Mouse (Mus musculus): Measurements from ENCODE around the gene Zp1.

The Zp1 gene

DNA sequence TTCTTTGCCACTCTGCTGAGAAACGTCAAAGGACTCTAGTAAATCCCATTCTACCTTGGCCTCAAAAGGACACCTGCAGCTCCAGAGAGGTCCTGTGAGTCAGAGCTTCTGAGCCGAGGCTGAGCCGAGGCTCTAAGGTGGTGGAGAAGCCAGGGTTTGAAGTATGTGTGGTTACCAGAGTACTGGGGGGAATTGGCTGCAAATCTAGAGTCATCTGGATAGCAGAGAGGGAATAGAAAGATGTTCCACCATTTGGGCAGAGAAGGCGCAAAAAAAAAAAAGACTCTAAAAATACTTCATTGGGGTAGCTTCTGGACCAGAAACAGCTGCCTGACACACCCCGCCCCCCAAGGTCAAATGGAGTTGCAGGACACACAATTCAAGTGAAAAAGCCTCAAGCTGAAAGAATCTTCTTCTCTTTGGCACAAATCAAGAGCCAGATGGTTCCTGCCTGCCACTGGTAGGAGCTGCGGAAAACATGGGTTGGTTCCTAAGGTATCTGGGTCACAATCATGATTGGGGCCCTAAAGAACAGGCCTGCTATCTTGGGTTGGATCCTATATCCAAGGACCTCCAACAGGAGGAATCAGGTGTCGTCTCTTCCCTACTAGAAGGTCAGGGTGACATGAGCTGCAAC, 42.1 kb downstream of the Zp1 start:
- no peak for DNase-seq (ENCODE audit: low spot score in 2 of 2)

DNA sequence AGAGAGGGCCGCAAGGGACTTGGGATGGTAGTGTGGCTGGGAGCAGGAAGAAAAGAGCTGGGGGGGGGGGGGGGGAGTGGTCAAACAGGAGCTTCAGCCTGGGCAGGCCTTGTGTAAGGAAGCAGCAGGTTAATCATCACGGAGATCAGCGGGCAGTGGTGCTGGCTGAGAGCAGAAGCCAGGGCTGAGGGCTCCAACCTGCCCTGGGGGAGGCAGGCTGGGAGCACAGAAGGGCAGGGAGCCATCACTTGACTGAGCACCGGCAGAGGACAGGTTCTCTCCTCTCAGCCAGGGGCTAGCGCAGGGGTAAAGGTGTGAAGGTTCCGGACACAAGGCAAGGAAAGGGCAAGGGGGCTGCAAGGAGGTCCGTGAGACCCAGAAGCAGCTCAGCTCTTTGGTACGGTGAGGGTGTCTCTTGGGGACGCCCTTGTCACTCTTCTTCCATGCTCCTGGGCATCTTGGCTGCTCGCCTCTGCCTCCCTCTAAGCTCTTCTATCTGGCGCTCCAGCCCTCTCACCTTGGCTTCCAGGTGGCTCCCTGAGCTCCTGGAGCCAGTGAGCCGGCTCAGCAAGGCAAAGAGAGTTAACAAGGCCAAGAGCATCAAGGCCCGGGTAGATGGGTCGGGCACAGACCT, 49.0 kb downstream of the Zp1 start:
- DNase-seq (ENCODE audit: low spot score in 2 of 2) = no peak

DNA sequence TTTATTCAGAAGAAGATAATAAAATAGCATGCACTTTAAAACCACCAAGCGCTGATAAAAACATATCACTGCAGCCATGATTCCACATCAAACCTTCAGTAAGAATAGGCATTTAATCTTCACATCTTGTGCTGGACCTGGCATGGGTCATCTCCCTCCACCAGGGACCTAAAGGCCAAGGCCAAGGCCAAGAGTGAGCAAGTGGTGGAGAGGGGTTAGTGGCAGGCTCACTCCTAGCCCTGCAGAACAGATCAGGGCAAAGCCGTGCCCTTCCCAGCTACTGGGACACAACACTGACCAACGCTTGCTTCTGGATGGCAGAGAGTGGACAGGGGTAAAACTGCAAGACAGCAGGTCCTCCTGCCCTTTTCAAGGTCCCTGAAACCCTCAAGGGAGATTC, 49.8 kb downstream of the Zp1 start:
- DNase-seq (ENCODE audit: low spot score in 2 of 2) = no peak

DNA sequence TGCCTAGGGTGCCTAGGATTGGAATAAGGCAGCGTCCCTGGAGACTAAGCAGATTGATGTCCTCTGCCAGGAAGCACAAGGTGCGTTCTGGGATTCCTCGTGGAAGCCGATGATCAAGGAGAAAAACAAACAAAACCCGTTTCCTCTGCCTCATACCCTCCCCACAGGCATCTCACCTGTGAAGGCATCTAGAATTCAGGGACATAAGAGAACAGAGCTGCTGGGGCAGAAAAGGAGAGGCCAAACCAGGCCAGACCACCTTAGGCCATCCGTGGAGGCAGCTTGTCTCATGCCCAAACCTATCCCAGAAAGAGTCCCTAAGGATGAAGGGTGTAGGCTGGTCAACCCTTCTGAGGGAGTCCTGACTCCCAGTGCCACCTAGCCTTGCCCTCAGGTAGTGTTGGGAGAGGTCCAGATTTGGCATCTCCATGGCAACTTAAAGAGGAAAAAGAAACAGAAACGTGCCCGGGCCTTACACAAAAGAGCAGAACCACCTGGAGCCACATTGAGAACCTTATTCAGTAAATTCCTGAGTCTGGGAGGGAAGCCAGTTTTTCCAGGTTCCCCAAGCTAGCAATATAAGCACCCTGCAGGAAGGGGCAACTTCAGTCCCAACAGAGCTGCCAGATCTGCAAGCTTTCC, 50.4 kb downstream of the Zp1 start, which contains the start of gene Tmem132a:
Gene Tmem132a, minus strand, starts transcription at position 55 of the 642 bp plus-strand sequence.
- DNase-seq (ENCODE audit: low spot score in 2 of 2) = no peak

DNA sequence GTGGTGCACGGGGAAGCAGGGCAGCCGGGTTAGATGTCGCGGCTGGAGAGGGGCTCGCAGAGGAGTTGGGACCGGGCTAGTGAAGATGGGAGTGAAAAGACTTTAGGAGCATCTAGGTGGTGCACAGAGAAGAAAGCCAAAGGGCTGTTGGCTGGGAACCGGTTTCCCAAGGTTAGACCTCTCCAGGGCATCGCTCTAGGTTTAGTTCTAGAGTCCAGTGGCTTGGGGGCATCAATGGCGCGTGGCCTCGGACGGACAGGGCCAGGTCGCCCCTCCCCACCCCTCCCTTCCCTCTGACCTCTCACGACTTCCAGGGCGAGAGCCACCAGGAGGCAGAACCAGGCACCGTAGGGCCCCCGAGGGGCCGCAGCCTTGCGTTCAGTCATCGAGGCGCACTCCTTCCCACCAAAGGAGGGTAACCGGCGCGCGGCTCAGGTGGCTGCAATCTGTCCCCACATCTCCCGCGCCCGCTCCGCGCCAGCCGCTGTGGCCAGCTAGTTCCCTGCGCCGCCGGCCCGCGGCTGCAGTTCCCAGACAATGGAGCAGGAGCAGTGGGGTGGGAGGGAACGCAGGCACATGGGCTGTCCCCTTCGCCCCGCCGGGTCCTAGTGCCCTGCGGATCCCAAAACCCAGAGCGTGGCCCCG, 51.1 kb downstream of the Zp1 start:
- DNase-seq (ENCODE audit: low spot score in 2 of 2) = no peak

DNA sequence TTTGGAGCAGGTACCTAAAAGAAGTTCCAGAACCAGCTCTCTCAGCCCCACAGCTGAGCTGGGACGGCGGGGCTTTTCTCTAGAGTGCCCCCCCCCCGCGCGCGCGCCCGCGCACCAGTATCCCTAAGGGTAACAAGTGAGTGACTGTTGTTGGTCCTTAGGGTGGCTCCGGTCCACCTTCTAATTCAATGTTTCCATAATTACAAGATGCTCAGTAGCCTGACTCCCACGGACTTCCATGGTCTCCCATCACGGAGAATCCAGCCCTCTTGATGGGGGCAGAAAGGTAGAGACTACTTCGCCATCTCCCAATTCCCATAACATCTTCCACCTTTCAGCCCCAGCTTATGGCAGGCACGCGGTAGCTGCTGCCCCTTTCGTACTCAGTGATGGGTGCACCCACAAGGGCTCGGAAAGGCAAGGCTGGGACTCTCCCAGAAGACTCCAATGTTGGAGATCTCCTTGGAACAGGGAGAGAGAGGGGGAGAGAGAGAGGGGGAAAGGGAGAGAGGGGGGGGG, 51.8 kb downstream of the Zp1 start:
- no peak for DNase-seq (ENCODE audit: low spot score in 2 of 2)

DNA sequence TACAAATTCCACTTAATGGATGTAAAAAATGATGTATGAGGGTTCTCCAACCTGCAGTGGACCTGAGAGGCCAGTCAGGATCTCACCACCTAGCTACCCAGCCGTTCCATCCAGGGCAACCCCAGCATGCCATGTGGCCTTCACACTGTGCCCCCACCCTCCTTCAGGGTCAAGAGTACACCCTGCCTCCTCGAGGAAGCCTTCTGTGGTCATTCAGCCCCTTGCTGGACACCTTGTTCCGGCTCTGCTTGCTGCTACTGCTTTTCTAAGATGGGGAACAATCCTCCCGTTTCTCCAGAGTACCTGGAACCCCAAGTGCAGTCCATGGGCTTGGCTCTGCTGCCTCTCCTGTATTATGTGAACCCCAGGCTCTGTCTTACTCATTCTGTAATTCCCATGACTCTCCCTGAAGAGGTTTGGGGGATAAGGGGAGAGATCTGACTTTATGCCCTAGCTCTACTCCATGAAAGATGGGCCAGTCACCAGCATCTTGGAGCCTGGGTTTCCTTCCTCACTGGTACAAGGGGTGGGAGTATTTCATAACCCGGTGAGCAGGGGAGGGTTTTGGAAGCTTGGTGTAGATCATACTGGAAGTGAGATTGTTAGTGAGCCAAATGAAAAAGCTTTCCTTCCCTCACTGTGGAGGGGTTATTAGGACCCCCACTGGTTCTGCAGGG, 52.3 kb downstream of the Zp1 start:
- no peak for DNase-seq (ENCODE audit: low spot score in 2 of 2)

DNA sequence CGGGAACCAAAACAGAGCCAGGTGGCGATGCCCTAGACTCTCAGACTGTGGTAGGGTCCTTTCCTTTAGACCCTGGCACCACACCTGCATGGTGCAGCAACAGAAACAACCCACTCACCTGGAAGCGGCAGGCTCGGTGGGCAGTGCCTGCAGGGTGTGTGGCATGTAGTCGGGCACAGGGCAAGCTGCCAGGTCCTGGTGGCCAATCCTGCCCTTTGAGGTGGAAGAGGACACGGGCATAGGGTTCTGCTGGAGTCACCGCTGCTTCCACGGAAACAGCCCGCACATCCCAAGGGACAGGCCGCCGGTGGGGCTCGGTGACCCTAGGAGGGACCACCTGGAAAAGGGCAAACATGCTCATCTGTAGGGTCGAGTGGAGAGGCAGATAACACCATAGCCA, 54.1 kb downstream of the Zp1 start:
- no peak for DNase-seq (ENCODE audit: low spot score in 2 of 2)

Data from natural killer cell, adult 2 months (primary cell).